Mouse (Mus musculus) heart, postnatal 36 days (tissue): Measurements from ENCODE around the gene Pik3ca. TPM values are rescaled to one million over a fixed set of nuclear protein-coding genes. Genes with fewer than 3 reads are reported as not detected.
"Not testable (repeated sequence)": the region's sequence is repeated elsewhere in the genome, so short reads cannot be mapped to it uniquely, and the experiment has no call there.

Source experiments
- DNase-seq, 2 experiments: peaks; one replicate each; pipeline ENCODE4 v3.0.0; 2021 to 2022
- intact Hi-C: fragments of 180-260 bp; cut with DNase I; formaldehyde crosslinking; loops from one replicate; pipeline ENCODE4 v1.15.1; 2025
- total RNA-seq, 2 experiments: library from RNA; stranded (reverse); gene quantifications; 2 replicates each; pipeline ENCODE4 v1.2.3; 2021

The Pik3ca gene
- total RNA-seq, 2 experiments from 2014 or later = 48.4 to 52.2 TPM

- no peak for DNase-seq
- intact Hi-C loops = loop anchor here (2.0 to 5.0 kb wide), 2 partner anchors 13 to 53 kb away; no protein-coding TSS in a partner anchor
These were observed 1.9 kb downstream of the Pik3ca start for GRCm38 (mm10) chr3:32399381-32399780.

- DNase-seq = no peak
These were observed 2.5 kb downstream of the Pik3ca start for GRCm38 (mm10) chr3:32399931-32400330.

GRCm38 (mm10) chr3:32401591-32401990 lies 4.1 kb downstream of the Pik3ca start:
- intact Hi-C loops = loop anchor here (5.0 kb wide), 1 partner anchor 36 kb away; no protein-coding TSS in a partner anchor
- DNase-seq = no peak

More at GRCm38 (mm10) chr3:32399931-32400330, 2.5 kb downstream of the Pik3ca start:
- intact Hi-C loops = loop anchor here (2.0 to 5.0 kb wide), 3 partner anchors 13 to 52 kb away; no protein-coding TSS in a partner anchor

GRCm38 (mm10) chr3:32402990-32403885 lies 5.8 kb downstream of the Pik3ca start:
- intact Hi-C loops = loop anchor here (5.0 kb wide), 1 partner anchor 34 kb away; no protein-coding TSS in a partner anchor
- DNase-seq = no peak

- intact Hi-C loops = no loop called here
- no peak for DNase-seq
These were observed 8.2 kb downstream of the Pik3ca start for GRCm38 (mm10) chr3:32405699-32406098.

GRCm38 (mm10) chr3:32406804-32407203 lies 9.3 kb downstream of the Pik3ca start:
- intact Hi-C loops = no loop called here
- no peak for DNase-seq

- intact Hi-C loops = no loop called here
- no peak for DNase-seq
These were observed 11.4 kb downstream of the Pik3ca start for GRCm38 (mm10) chr3:32408811-32409273.

- DNase-seq = no peak
- intact Hi-C loops = loop anchor here (2.0 kb wide), 1 partner anchor 14 kb away; no protein-coding TSS in a partner anchor
These were observed 15.1 kb downstream of the Pik3ca start for GRCm38 (mm10) chr3:32412502-32413044.

GRCm38 (mm10) chr3:32414381-32414780 lies 16.9 kb downstream of the Pik3ca start:
- DNase-seq = no peak
- intact Hi-C loops = no loop called here

GRCm38 (mm10) chr3:32415370-32416309 lies 18.2 kb downstream of the Pik3ca start:
- intact Hi-C loops = no loop called here
- DNase-seq = no peak

GRCm38 (mm10) chr3:32417751-32418211 lies 20.3 kb downstream of the Pik3ca start:
- intact Hi-C loops = no loop called here
- no peak for DNase-seq

- intact Hi-C loops = no loop called here
- DNase-seq = no peak
These were observed 22.4 kb downstream of the Pik3ca start for GRCm38 (mm10) chr3:32419866-32420265.

- intact Hi-C loops = no loop called here
- DNase-seq = no peak
These were observed 23.9 kb downstream of the Pik3ca start for GRCm38 (mm10) chr3:32421115-32422054.

- intact Hi-C loops = no loop called here
- DNase-seq = no peak
These were observed 30.2 kb downstream of the Pik3ca start for GRCm38 (mm10) chr3:32427695-32428094.

GRCm38 (mm10) chr3:32428361-32428760 lies 30.9 kb downstream of the Pik3ca start:
- no peak for DNase-seq
- intact Hi-C loops = no loop called here

GRCm38 (mm10) chr3:32428921-32429320 lies 31.4 kb downstream of the Pik3ca start:
- intact Hi-C loops = no loop called here
- DNase-seq = peak; percentile 40 to 50

- DNase-seq, intact Hi-C loops: not testable (repeated sequence)
These were observed 31.9 kb downstream of the Pik3ca start for GRCm38 (mm10) chr3:32429351-32429750.

GRCm38 (mm10) chr3:32430394-32430793 lies 32.9 kb downstream of the Pik3ca start:
- intact Hi-C loops = no loop called here
- no peak for DNase-seq

GRCm38 (mm10) chr3:32434016-32434415 lies 36.5 kb downstream of the Pik3ca start:
- no peak for DNase-seq
- intact Hi-C loops = no loop called here
